Mouse (Mus musculus) central nervous system, embryonic 11.5 days (tissue): Measurements from ENCODE around the gene Foxq1. TPM values are rescaled to one million over a fixed set of nuclear protein-coding genes. Genes with fewer than 3 reads are reported as not detected.

Source experiments
- polyA plus RNA-seq: library from polyadenylated mRNA; depleted of rRNA; stranded (reverse); fragments of >200 nt; gene quantifications from 2 replicates; pipeline ENCODE4 v1.2.3, GENCODE M21; 2012; rRNA removed

Foxq1 gene
- 1.9 and 2.4 TPM in 2 replicates for polyA plus RNA-seq

DNA sequence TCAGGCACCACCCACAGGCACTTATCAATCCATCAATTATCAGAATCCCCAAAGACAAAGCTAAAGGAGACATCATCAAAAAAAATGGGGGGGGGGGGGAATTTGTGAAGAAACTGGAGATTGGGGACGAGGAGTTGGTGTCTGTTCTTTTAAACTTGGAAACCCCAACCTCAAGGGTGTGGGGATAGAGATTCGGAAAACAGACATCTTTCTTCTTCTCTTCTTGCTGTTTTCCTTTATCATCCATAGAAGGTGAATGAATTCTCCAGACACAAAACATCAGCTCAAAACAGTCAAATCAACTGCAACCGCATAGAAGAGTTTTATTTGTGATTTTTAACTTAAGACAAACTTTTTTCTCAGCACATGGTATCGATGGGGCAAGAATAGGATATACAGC is at the start of gene Foxq1:
Gene Foxq1 (plus strand): TSS at position 301 of the 400 bp plus-strand sequence.

DNA sequence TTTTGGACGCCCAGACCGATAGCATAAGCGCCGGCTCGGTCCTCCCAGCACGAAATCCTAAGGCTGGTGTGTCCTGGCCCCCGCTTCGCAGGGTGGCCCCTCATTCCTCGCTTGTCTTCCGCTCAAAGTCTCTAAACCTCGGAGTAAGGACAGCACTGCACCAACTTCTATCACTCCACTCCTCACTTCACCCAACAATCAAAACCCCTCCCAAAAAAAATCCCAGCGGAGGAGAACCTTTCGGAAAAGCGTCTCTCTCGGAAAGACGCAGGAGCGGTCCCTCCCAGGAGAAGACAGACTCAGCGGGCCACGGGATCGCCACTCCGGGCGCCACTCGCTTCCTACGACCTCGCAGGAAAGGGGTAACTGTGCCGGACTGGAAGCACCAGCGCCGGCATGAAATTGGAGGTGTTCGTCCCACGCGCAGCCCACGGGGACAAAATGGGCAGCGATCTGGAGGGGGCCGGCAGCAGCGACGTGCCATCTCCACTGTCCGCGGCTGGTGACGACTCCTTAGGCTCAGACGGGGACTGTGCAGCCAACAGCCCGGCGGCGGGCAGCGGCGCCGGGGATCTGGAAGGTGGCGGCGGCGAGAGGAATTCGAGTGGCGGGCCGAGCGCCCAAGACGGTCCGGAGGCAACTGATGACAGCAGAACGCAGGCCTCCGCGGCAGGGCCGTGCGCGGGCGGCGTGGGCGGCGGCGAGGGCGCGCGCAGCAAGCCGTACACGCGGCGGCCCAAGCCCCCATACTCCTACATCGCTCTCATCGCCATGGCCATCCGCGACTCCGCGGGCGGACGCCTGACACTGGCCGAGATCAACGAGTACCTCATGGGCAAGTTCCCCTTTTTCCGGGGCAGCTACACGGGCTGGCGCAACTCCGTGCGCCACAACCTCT is 2.8 kb downstream of the Foxq1 start, which contains the start of gene A530084C06Rik:
Gene A530084C06Rik (minus strand): TSS at position 813 of the 898 bp plus-strand sequence.

Other genes with a start within 250 kb of the Foxq1 start
- 0.47 and 0.61 TPM in 2 replicates for gene A530084C06Rik, start 3.2 kb downstream of the Foxq1 start, polyA plus RNA-seq
- 6.7 and 15.8 TPM in 2 replicates for gene Foxf2, start 69.7 kb downstream of the Foxq1 start, polyA plus RNA-seq